Comparison of ENCODE assay signal across 8 mouse cellular contexts in the genomic region with DNA sequence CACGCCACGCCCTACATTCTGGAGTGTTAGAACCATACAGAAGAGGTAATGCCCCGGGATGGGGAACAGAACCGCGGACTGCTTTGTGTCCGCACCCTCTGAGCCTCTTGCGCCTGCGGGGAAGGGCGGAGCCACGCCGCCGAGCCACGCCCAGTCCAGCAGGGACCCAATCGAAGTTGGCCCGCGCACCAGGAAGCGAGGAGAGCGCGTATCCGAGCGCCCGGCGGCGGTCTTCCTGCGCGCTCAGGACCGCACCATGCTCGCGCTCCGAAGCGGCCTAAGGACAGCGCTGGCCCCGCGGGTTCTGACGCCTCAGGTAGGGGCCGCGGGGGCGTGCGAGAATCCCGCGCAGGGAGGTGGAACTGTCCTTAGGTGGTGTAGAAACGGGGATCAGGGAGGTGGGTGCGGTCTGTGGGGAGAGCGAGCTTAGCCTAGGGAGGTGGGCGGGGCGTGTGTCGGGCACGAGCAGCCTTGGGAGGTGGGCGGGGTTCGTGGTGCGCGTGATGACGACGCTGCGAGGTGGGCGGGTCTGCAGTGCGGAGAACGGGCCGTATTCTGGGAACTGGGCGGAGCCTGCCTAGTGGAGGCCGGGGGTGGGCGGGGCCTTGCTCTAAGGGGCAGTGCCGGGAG. TPM values are rescaled to one million over a fixed set of nuclear protein-coding genes. Genes with fewer than 3 reads are reported as not detected.
DNase-seq lines count a peak whose midpoint lies in the region; ATAC-seq and TF ChIP-seq lines count a peak whose summit lies in the region.

TSS of gene Nipsnap3b (plus strand) at position 149 of the 630 bp plus-strand sequence.

- no peak for TF ChIP-seq CTCF in kidney, postnatal 0 days (IDR thresholded peaks at IDR 0.05; ENCODE audit: low read depth)

- ATAC-seq in erythroid progenitor cell, adult 5-6 weeks (replicated peaks; ENCODE audit: low FRiP score, poor library complexity, severe bottlenecking) = peak; percentile 97
- peak; percentile 97 for ATAC-seq in heart, embryonic 12.5 days (ENCODE audit: insufficient number of reproducible peaks, low FRiP score)
- peak; percentile 96 for ATAC-seq in kidney, postnatal 0 days (replicated peaks; ENCODE audit: low FRiP score, low read depth)
- peak; percentile 95 for ATAC-seq in liver, embryonic 11.5 days (replicated peaks; ENCODE audit: low FRiP score)
- peak; percentile 97 for ATAC-seq in stomach, embryonic 14.5 days (ENCODE audit: insufficient number of reproducible peaks, insufficient read depth, low FRiP score, low read depth)

- WGBS in heart, embryonic 12.5 days = under 1% methylated on average over 63 of the region's 63 CpGs
- under 1% methylated on average over 62 of the region's 63 CpGs for WGBS in kidney, postnatal 0 days
- under 1% methylated on average over 63 of the region's 63 CpGs for WGBS in liver, embryonic 11.5 days
- WGBS in stomach, embryonic 14.5 days = under 1% methylated on average over 63 of the region's 63 CpGs

- H3K9me3 ChIP-seq in heart, embryonic 12.5 days (replicated peaks) = peaks cover 8% of the 10 kb centered on the region
- no peaks in the 10 kb centered on the region for H3K9me3 ChIP-seq in kidney, postnatal 0 days (replicated peaks; ENCODE audit: low read length)
- H3K9me3 ChIP-seq in liver, embryonic 11.5 days (ENCODE audit: control insufficient read depth, low read length) = peaks cover 2% of the 10 kb centered on the region; the same call in 1 of the 2 replicates
- H3K9me3 ChIP-seq in stomach, embryonic 14.5 days (ENCODE audit: control insufficient read depth, low read depth, low read length) = no peaks in the 10 kb centered on the region; the same call in 1 of the 2 replicates

- peak within 1 kb of the TSS; percentile 67 for H3K4me2 ChIP-seq in heart, embryonic 12.5 days
- peak within 1 kb of the TSS; percentile 65 for H3K4me2 ChIP-seq in kidney, postnatal 0 days (ENCODE audit: low read length)
- peak within 1 kb of the TSS; percentile 81 for H3K4me2 ChIP-seq in liver, embryonic 11.5 days
- H3K4me2 ChIP-seq in stomach, embryonic 14.5 days (replicated peaks; ENCODE audit: low read depth, low read length) = peak within 1 kb of the TSS; percentile 57

- H3K9ac ChIP-seq in heart, embryonic 12.5 days = peak within 1 kb of the TSS; percentile 72
- H3K9ac ChIP-seq in kidney, postnatal 0 days (ENCODE audit: low read depth, low read length) = peak within 1 kb of the TSS; percentile 84
- H3K9ac ChIP-seq in liver, embryonic 11.5 days (ENCODE audit: low read depth, low read length) = peak within 1 kb of the TSS; percentile 76
- peak within 1 kb of the TSS; percentile 43 for H3K9ac ChIP-seq in stomach, embryonic 14.5 days (replicated peaks; ENCODE audit: low read depth, low read length)

- DNase-seq in CD4-positive helper T cell, adult 2 months (ENCODE audit: low read depth, low spot score) = peak; percentile 96
- peak; percentile 91 for DNase-seq in brain, embryonic 18.5 days (ENCODE audit: low read depth, low spot score)
- peak; percentile 99 for DNase-seq in kidney, postnatal 0 days (ENCODE audit: low spot score)
- peak; percentile 98 for DNase-seq in liver, embryonic 11.5 days (ENCODE audit: low spot score)
- peak; percentile 96 for DNase-seq in naive thymus-derived CD4-positive, alpha-beta T cell, adult 2 months (ENCODE audit: low read depth)

- peak within 1 kb of the TSS; percentile 65 for H3K4me3 ChIP-seq in heart, embryonic 12.5 days
- peak within 1 kb of the TSS; percentile 88 for H3K4me3 ChIP-seq in kidney, postnatal 0 days (replicated peaks; ENCODE audit: low read depth, low read length)
- peak within 1 kb of the TSS; percentile 77 for H3K4me3 ChIP-seq in liver, embryonic 11.5 days (ENCODE audit: low read depth, low read length)
- H3K4me3 ChIP-seq in stomach, embryonic 14.5 days (ENCODE audit: low read depth, low read length) = peak within 1 kb of the TSS; percentile 62

- H3K4me1 ChIP-seq in heart, embryonic 12.5 days (replicated peaks) = peaks cover 6% of the 10 kb centered on the region; the same call in 1 of the 2 replicates
- H3K4me1 ChIP-seq in kidney, postnatal 0 days (replicated peaks; ENCODE audit: insufficient read depth, low read length) = 0 out of 2 replicates have a peak, but pooled peaks cover 4% of the 10 kb centered on the region
- H3K4me1 ChIP-seq in liver, embryonic 11.5 days (replicated peaks; ENCODE audit: control insufficient read depth, insufficient read depth, low read length) = 0 out of 2 replicates have a peak, but pooled peaks cover 3% of the 10 kb centered on the region
- H3K4me1 ChIP-seq in stomach, embryonic 14.5 days (ENCODE audit: control insufficient read depth, insufficient read depth, low read length) = 0 out of 2 replicates have a peak, but pooled peaks cover 4% of the 10 kb centered on the region

- no peaks in the 10 kb centered on the region for H3K27me3 ChIP-seq in heart, embryonic 12.5 days (replicated peaks)
- no peaks in the 10 kb centered on the region for H3K27me3 ChIP-seq in kidney, postnatal 0 days (ENCODE audit: insufficient read depth, low read length)
- H3K27me3 ChIP-seq in liver, embryonic 11.5 days (replicated peaks; ENCODE audit: control insufficient read depth, insufficient read depth, low read length) = no peaks in the 10 kb centered on the region
- no peaks in the 10 kb centered on the region for H3K27me3 ChIP-seq in stomach, embryonic 14.5 days (ENCODE audit: control insufficient read depth, insufficient read depth, low read length)

- peaks cover 22% of the 10 kb centered on the region for H3K36me3 ChIP-seq in heart, embryonic 12.5 days
- peaks cover 12% of the 10 kb centered on the region; the same call in 1 of the 2 replicates for H3K36me3 ChIP-seq in kidney, postnatal 0 days (ENCODE audit: insufficient read depth, low read length)
- H3K36me3 ChIP-seq in liver, embryonic 11.5 days (ENCODE audit: control insufficient read depth, insufficient read depth, low read length) = peaks cover 16% of the 10 kb centered on the region
- H3K36me3 ChIP-seq in stomach, embryonic 14.5 days (ENCODE audit: control insufficient read depth, insufficient read depth, low read length) = peaks cover 9% of the 10 kb centered on the region

- H3K27ac ChIP-seq in heart, embryonic 12.5 days (ENCODE audit: poor library complexity, severe bottlenecking) = peak within 1 kb of the TSS; percentile 62
- peak within 1 kb of the TSS; percentile 86 for H3K27ac ChIP-seq in kidney, postnatal 0 days
- H3K27ac ChIP-seq in liver, embryonic 11.5 days (ENCODE audit: low read depth, low read length) = peak within 1 kb of the TSS; percentile 78
- H3K27ac ChIP-seq in stomach, embryonic 14.5 days (ENCODE audit: low read length) = peak within 1 kb of the TSS; percentile 13; the same call in 1 of the 2 replicates

RNA-seq across cellular contexts. Expression of gene Nipsnap3b, which starts in this region (rescaled TPM):
- 8.8 and 13.3 TPM in 2 replicates for total RNA-seq in erythroid progenitor cell, adult 5-6 weeks (2015; ENCODE audit: low replicate concordance)
- total RNA-seq in erythroid progenitor cell, adult 5-6 weeks (2017; ENCODE audit: low replicate concordance) = 7.8 and 8.4 TPM in 2 replicates
- polyA plus RNA-seq in heart, embryonic 12.5 days (2016; fragmentation: Nextera tagmentation; extraction: Ambion mirVana) = 89.6 and 90.0 TPM in 2 replicates
- polyA plus RNA-seq in kidney, postnatal 0 days (2015; fragmentation: Nextera tagmentation; extraction: Ambion mirVana) = 88.5 and 95.4 TPM in 2 replicates
- 67.4 and 75.1 TPM in 2 replicates for polyA plus RNA-seq in liver, embryonic 11.5 days (2014; fragmentation: Nextera tagmentation; extraction: Ambion mirVana)
- 90.2 and 91.8 TPM in 2 replicates for polyA plus RNA-seq in stomach, embryonic 14.5 days (2014; fragmentation: Nextera tagmentation; extraction: Ambion mirVana)

Comparison
In these comparisons a context has a peak if more than half of its experiments do, and no peak if none do; other contexts are left out.
1. Peak in every context shown above with its lines: DNase-seq, ATAC-seq, H3K4me3 ChIP-seq and H3K27ac ChIP-seq.
2. H3K27ac ChIP-seq: peak in every context shown above with its lines; median percentile 86 in kidney, postnatal 0 days; 78 in liver, embryonic 11.5 days; 62 in heart, embryonic 12.5 days; 13 in stomach, embryonic 14.5 days.